Mouse (Mus musculus): ENCODE data around the gene Fam163b. TPM values are rescaled to one million over a fixed set of nuclear protein-coding genes. Genes with fewer than 3 reads are reported as not detected.

The Fam163b gene
- not detected in 2 replicates for polyA plus RNA-seq (2011; ENCODE audit: insufficient read depth, insufficient read length, low replicate concordance, missing spikeins)

DNA sequence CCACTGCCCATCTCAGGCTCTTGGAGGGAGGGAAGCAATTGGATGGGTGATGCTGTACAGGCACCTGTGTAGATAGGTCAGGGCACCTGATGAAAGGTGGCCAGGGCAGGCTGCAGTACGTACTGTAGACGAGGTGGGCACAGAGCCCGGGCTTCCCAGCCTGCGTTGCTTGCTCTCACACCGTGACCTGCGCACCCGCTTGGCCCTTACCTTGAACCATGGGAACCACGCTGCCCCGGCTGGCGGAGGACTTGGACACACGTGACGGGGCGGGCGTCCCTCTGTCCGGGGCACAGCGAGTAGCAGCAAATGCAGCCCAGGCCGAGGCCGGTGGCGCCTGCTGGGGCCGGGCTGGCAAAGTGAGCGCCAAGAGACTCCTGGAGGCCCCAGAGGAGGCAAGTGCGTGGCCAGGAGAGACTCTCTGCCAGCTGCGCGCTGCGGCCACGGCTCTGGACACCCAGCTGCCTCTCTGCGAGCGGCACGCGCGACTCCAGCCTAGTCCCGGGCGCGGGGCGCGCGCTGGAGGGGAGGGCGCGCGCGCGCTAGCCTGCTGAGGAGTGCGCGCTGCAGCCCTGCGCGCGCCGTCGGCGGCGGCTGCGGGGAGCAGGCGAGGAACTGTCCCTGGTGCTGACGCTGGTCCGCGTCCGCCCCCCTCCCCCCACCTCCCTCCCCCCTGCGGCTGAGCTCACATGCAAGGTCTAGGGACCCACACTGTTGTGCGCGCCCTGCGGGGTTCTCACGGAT lies at the start of gene Fam163b:
Fam163b (minus strand) TSS at position 542 of the 744 bp plus-strand sequence.
- no peak within 1 kb of the TSS for H3K4me3 ChIP-seq (replicated peaks; ENCODE audit: control insufficient read depth, low read depth, low read length)
- no peaks in the 10 kb centered on the region; the same call in 1 of the 2 replicates for H3K4me1 ChIP-seq (ENCODE audit: control insufficient read depth, insufficient read depth, low read length)
- WGBS = 3% methylated on average over 62 of the region's 62 CpGs
- no peak for TF ChIP-seq CTCF (IDR thresholded peaks at IDR 0.05; ENCODE audit: control insufficient read depth, insufficient read depth, low read length)
- no peak for TF ChIP-seq POLR2A (IDR thresholded peaks at IDR 0.05; ENCODE audit: borderline replicate concordance, control insufficient read depth, low read depth, low read length)
- H3K27ac ChIP-seq (ENCODE audit: control insufficient read depth, insufficient read depth, low read depth, low read length, poor library complexity) = no peak within 1 kb of the TSS

DNA sequence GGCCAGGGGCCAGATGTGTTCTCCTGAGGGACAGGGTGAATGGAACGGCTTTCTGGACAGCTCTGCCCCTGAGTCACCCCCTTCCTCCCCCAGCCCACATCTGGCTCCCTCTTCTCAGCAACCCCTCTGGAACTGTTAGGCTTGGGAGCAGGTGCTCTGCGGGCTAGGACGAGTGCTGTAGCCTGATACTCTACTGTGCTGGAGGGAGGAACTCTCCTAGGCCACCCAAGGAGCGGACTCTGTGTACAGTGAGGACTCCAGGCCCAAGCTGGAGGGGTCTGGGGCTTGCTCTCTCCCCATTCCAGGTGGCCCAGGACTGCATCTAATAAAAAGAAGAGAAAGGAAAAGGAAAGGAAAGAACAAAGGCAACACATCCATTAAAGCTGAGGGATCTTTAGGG lies 47.7 kb upstream of the Fam163b start:
- no peak overlapping the region for H3K27ac ChIP-seq (ENCODE audit: control insufficient read depth, insufficient read depth, low read depth, low read length, poor library complexity)
- TF ChIP-seq CTCF (IDR thresholded peaks at IDR 0.05; ENCODE audit: control insufficient read depth, insufficient read depth, low read length) (no peak), POLR2A (IDR thresholded peaks at IDR 0.05; ENCODE audit: borderline replicate concordance, control insufficient read depth, low read depth, low read length) (no peak)
- H3K4me3 ChIP-seq (replicated peaks; ENCODE audit: control insufficient read depth, low read depth, low read length) = no peak overlapping the region
- no peaks in the 10 kb centered on the region for H3K4me1 ChIP-seq (ENCODE audit: control insufficient read depth, insufficient read depth, low read length)
- 75% methylated on average over 4 of the region's 4 CpGs for WGBS

DNA sequence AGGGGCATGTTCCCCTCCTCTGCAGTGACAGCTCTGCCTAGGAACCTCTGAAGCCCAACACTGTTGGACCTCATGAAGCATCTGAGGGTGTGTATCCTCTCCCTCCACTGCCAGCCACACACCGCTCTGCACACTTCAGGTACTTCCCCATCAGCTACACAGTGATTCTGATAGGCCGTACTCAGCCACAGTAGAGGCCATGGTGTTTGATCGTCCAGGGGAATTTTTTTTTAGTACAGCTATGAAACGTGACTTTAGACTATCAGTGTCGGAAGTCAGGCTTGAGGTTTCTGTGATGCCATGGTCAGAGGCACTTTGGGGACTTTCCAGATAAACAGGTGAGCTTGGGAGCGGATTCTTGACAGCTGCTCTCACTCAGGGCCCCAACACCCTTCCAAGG lies 45.2 kb upstream of the Fam163b start:
- WGBS = 30% methylated on average over 6 of the region's 6 CpGs
- TF ChIP-seq POLR2A (IDR thresholded peaks at IDR 0.05; ENCODE audit: borderline replicate concordance, control insufficient read depth, low read depth, low read length) (no peak), CTCF (IDR thresholded peaks at IDR 0.05; ENCODE audit: control insufficient read depth, insufficient read depth, low read length) (no peak)
- no peak overlapping the region for H3K27ac ChIP-seq (ENCODE audit: control insufficient read depth, insufficient read depth, low read depth, low read length, poor library complexity)
- H3K4me1 ChIP-seq (ENCODE audit: control insufficient read depth, insufficient read depth, low read length) = no peaks in the 10 kb centered on the region
- H3K4me3 ChIP-seq (replicated peaks; ENCODE audit: control insufficient read depth, low read depth, low read length) = no peak overlapping the region

DNA sequence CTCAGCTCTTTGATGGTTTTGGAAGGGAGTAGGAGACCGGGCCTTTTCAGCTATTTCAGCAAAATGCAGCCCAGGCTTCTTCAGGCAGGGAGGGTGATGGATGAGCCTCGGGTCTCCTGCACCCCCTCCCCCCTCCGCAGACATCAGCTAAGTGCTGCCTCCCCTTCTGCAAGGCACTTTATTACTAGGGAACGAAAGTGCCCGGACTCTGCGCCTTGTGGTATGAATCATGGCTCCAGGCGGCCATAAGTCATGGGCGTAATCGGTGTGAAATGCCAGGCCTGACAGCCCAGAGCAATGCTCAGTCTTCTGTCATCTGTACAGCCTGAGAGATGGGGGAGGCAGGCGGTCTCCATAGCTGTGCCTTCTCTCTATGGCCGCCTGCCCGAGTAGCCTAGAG lies 41.4 kb upstream of the Fam163b start:
- 77% methylated on average over 12 of the region's 12 CpGs for WGBS
- TF ChIP-seq CTCF (IDR thresholded peaks at IDR 0.05; ENCODE audit: control insufficient read depth, insufficient read depth, low read length) (no peak), POLR2A (IDR thresholded peaks at IDR 0.05; ENCODE audit: borderline replicate concordance, control insufficient read depth, low read depth, low read length) (no peak)
- H3K27ac ChIP-seq (ENCODE audit: control insufficient read depth, insufficient read depth, low read depth, low read length, poor library complexity) = no peak overlapping the region
- no peak overlapping the region for H3K4me3 ChIP-seq (replicated peaks; ENCODE audit: control insufficient read depth, low read depth, low read length)
- no peaks in the 10 kb centered on the region for H3K4me1 ChIP-seq (ENCODE audit: control insufficient read depth, insufficient read depth, low read length)

DNA sequence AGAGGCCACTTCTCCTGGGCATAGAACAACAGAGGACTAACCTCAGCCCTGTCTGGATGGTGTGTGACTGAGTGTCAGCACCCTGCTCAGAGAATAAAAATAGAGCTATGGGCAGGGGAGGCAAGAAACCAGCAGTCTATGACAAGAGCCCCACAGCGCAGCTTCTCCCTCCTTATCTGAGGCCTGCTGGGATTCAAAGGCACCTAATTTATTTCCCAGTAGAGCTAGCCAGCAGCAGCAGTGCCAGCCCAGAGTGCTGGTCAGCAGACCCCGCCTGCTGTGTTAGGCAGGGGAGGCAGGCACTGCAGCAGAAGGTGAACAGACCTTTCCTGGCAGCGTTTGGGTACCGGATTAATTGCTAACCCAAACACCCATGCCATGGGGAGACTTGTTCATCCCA lies 39.6 kb upstream of the Fam163b start:
- Histone ChIP-seq H3K27ac (ENCODE audit: control insufficient read depth, insufficient read depth, low read depth, low read length, poor library complexity) (no peak overlapping the region), H3K4me3 (replicated peaks; ENCODE audit: control insufficient read depth, low read depth, low read length) (no peak overlapping the region), H3K4me1 (ENCODE audit: control insufficient read depth, insufficient read depth, low read length) (no peaks in the 10 kb centered on the region)
- TF ChIP-seq POLR2A (IDR thresholded peaks at IDR 0.05; ENCODE audit: borderline replicate concordance, control insufficient read depth, low read depth, low read length) (no peak), CTCF (IDR thresholded peaks at IDR 0.05; ENCODE audit: control insufficient read depth, insufficient read depth, low read length) (no peak)
- WGBS = 77% methylated on average over 4 of the region's 4 CpGs

DNA sequence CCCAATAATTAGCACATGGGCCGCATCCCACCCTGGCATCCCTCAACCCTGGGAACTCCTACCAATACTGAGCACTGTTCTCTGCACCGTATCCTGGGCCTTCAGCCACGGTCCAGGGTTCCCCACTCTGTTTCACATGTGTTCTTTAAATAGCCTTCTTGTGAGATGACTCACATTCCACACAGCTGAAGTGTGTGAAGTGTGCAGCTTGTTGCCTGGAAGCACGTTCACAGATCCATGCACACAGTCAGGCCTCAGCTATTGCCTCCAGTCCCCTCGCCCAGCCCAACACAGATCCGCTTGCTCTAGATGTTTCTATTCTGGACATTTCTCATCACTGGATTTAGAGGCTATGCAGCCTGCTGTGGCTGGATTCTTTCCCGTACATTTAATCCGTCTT lies 36.8 kb upstream of the Fam163b start:
- H3K4me3 ChIP-seq (replicated peaks; ENCODE audit: control insufficient read depth, low read depth, low read length) = no peak overlapping the region
- no peak overlapping the region for H3K27ac ChIP-seq (ENCODE audit: control insufficient read depth, insufficient read depth, low read depth, low read length, poor library complexity)
- no peak for TF ChIP-seq CTCF (IDR thresholded peaks at IDR 0.05; ENCODE audit: control insufficient read depth, insufficient read depth, low read length)
- no peak for TF ChIP-seq POLR2A (IDR thresholded peaks at IDR 0.05; ENCODE audit: borderline replicate concordance, control insufficient read depth, low read depth, low read length)
- no peaks in the 10 kb centered on the region for H3K4me1 ChIP-seq (ENCODE audit: control insufficient read depth, insufficient read depth, low read length)
- WGBS = 77% methylated on average over 8 of the region's 8 CpGs

DNA sequence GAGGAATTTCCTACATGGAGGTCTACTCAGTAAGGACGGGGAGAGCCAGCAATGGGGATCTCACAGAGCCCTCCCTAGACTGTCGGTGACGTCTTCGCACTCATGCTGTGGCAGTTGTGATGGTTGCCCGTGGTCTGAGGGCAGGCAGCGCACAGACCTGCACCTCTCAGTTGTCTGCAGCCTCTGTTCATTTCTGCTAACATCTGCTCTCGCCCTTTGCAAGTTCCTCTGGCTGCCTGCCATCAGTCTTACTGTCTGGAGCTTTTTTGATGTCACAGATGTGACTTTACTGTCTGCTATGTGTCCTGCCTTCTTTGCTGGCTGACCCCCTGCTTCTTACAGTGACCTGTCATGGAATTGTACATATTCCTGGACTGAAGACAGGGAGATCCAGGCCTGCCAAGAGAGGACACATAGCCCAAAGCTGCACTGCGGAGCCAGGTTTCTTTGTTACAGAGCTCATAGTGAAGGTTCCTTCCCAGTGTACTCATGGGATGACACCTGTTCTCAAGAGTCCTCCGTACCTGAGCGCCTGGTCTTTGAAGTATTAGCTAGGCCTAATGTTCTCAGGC lies 33.5 kb upstream of the Fam163b start:
- 72% methylated on average over 10 of the region's 10 CpGs for WGBS
- TF ChIP-seq POLR2A (IDR thresholded peaks at IDR 0.05; ENCODE audit: borderline replicate concordance, control insufficient read depth, low read depth, low read length) (no peak), CTCF (IDR thresholded peaks at IDR 0.05; ENCODE audit: control insufficient read depth, insufficient read depth, low read length) (no peak)
- no peaks in the 10 kb centered on the region for H3K4me1 ChIP-seq (ENCODE audit: control insufficient read depth, insufficient read depth, low read length)
- H3K4me3 ChIP-seq (replicated peaks; ENCODE audit: control insufficient read depth, low read depth, low read length) = no peak overlapping the region
- no peak overlapping the region for H3K27ac ChIP-seq (ENCODE audit: control insufficient read depth, insufficient read depth, low read depth, low read length, poor library complexity)

DNA sequence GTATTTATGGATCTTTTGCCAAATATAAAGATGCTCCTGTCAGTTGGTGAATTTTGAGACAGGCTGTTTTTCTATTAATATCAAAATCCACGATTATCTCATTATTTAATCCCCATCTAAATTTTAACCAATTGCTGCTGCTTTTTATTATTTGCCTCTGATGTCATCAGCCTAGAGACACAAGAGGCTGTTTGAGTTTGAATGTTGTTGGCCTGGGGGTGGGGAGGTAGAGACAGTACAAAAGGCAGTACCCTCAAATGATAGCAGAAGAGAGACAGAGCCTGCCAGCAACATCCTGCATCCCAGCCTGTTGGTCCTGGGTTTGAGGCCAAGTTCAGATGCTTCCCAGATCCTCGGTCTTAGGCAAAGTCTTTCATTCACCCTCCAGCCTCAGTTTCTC lies 32.0 kb upstream of the Fam163b start:
- WGBS = 67% methylated on average over 2 of the region's 2 CpGs
- no peak overlapping the region for H3K4me3 ChIP-seq (replicated peaks; ENCODE audit: control insufficient read depth, low read depth, low read length)

More for the DNA sequence above, 32.0 kb upstream of the Fam163b start:
- Histone ChIP-seq H3K27ac (ENCODE audit: control insufficient read depth, insufficient read depth, low read depth, low read length, poor library complexity) (no peak overlapping the region), H3K4me1 (ENCODE audit: control insufficient read depth, insufficient read depth, low read length) (no peaks in the 10 kb centered on the region)
- no peak for TF ChIP-seq CTCF (IDR thresholded peaks at IDR 0.05; ENCODE audit: control insufficient read depth, insufficient read depth, low read length)
- TF ChIP-seq POLR2A (IDR thresholded peaks at IDR 0.05; ENCODE audit: borderline replicate concordance, control insufficient read depth, low read depth, low read length) = no peak

All from bone marrow, adult 2 months (tissue).